In genomic region chr4:96680233-96680632, GRCm38 (mm10) we compare ENCODE assay signal across 10 mouse cellular contexts. TPM values are rescaled to one million over a fixed set of nuclear protein-coding genes. Genes with fewer than 3 reads are reported as not detected.
DNase-seq lines count a peak whose midpoint lies in the region; ATAC-seq and TF ChIP-seq lines count a peak whose summit lies in the region.
"Had no signal": no experiment of that assay in that cellular context is flagged by ENCODE, and none has a peak within 500 bp of the region (broad histone marks: within the 10 kb centered on the region; RNA-seq: fewer than 3 reads in every experiment).

No protein-coding gene starts in this region.

- ATAC-seq in heart, postnatal 0 days (ENCODE audit: insufficient read depth, low read depth), result no peak
- ATAC-seq in heart, embryonic 12.5 days (ENCODE audit: insufficient number of reproducible peaks, low FRiP score), result no peak
- no peak for ATAC-seq in forebrain, embryonic 16.5 days
- ATAC-seq in cerebellum, adult (ENCODE audit: insufficient number of reproducible peaks, low FRiP score, low TSS enrichment), result no peak

- H3K36me3 ChIP-seq in heart, postnatal 0 days (replicated peaks; ENCODE audit: control insufficient read depth, insufficient read depth, low read length), result no peaks in the 10 kb centered on the region
- no peaks in the 10 kb centered on the region for H3K36me3 ChIP-seq in heart, embryonic 12.5 days
- H3K36me3 ChIP-seq in limb, embryonic 10.5 days, result no peaks in the 10 kb centered on the region
- H3K36me3 ChIP-seq in forebrain, embryonic 16.5 days (ENCODE audit: control insufficient read depth, insufficient read depth), result no peaks in the 10 kb centered on the region
- H3K36me3 ChIP-seq: liver, embryonic 15.5 days had no signal

- H3K27ac ChIP-seq in heart, postnatal 0 days (ENCODE audit: low read depth), result no peak overlapping the region
- H3K27ac ChIP-seq in heart, embryonic 12.5 days (ENCODE audit: poor library complexity, severe bottlenecking), result no peak overlapping the region
- H3K27ac ChIP-seq in limb, embryonic 10.5 days, result no peak overlapping the region
- no peak overlapping the region for H3K27ac ChIP-seq in forebrain, embryonic 16.5 days (ENCODE audit: low read length)
- H3K27ac ChIP-seq: liver, embryonic 15.5 days had no signal

- no peak overlapping the region for H3K4me3 ChIP-seq in heart, postnatal 0 days (ENCODE audit: low read depth, low read length)
- no peak overlapping the region for H3K4me3 ChIP-seq in heart, embryonic 12.5 days
- H3K4me3 ChIP-seq in limb, embryonic 10.5 days, result no peak overlapping the region
- no peak overlapping the region for H3K4me3 ChIP-seq in forebrain, embryonic 16.5 days (replicated peaks; ENCODE audit: low read length)
- H3K4me3 ChIP-seq: liver, embryonic 15.5 days had no signal

- no peak overlapping the region for H3K9ac ChIP-seq in heart, postnatal 0 days (replicated peaks; ENCODE audit: low read depth, low read length)
- H3K9ac ChIP-seq in heart, embryonic 12.5 days, result no peak overlapping the region
- H3K9ac ChIP-seq in forebrain, embryonic 16.5 days (replicated peaks; ENCODE audit: low read depth, low read length), result no peak overlapping the region
- H3K9ac ChIP-seq: liver, embryonic 15.5 days had no signal

- TF ChIP-seq CTCF in heart, postnatal 0 days (IDR thresholded peaks at IDR 0.05; ENCODE audit: low read depth), result peak; percentile 34; the same call in 1 of the 2 replicates

- H3K4me2 ChIP-seq in heart, postnatal 0 days (ENCODE audit: low read depth, low read length), result no peak overlapping the region
- H3K4me2 ChIP-seq in heart, embryonic 12.5 days, result no peak overlapping the region
- no peak overlapping the region for H3K4me2 ChIP-seq in forebrain, embryonic 16.5 days (ENCODE audit: low read length)
- H3K4me2 ChIP-seq: liver, embryonic 15.5 days had no signal

- no peaks in the 10 kb centered on the region for H3K9me3 ChIP-seq in heart, postnatal 0 days (replicated peaks; ENCODE audit: control insufficient read depth, low read length)
- no peaks in the 10 kb centered on the region for H3K9me3 ChIP-seq in heart, embryonic 12.5 days (replicated peaks)
- no peaks in the 10 kb centered on the region for H3K9me3 ChIP-seq in limb, embryonic 10.5 days (replicated peaks)
- H3K9me3 ChIP-seq in forebrain, embryonic 16.5 days (ENCODE audit: control insufficient read depth, low read length), result no peaks in the 10 kb centered on the region
- H3K9me3 ChIP-seq: liver, embryonic 15.5 days had no signal

- no peaks in the 10 kb centered on the region for H3K4me1 ChIP-seq in heart, postnatal 0 days (ENCODE audit: control insufficient read depth, insufficient read depth)
- no peaks in the 10 kb centered on the region for H3K4me1 ChIP-seq in heart, embryonic 12.5 days (replicated peaks)
- H3K4me1 ChIP-seq in limb, embryonic 10.5 days, result 0 out of 2 replicates have a peak, but pooled peaks cover 4% of the 10 kb centered on the region
- no peaks in the 10 kb centered on the region for H3K4me1 ChIP-seq in forebrain, embryonic 16.5 days (replicated peaks; ENCODE audit: control insufficient read depth, insufficient read depth, low read length)
- H3K4me1 ChIP-seq: liver, embryonic 15.5 days had no signal

- no peaks in the 10 kb centered on the region for H3K27me3 ChIP-seq in heart, postnatal 0 days (ENCODE audit: control insufficient read depth, insufficient read depth, low read length)
- H3K27me3 ChIP-seq in heart, embryonic 12.5 days (replicated peaks), result no peaks in the 10 kb centered on the region
- no peaks in the 10 kb centered on the region for H3K27me3 ChIP-seq in limb, embryonic 10.5 days (ENCODE audit: low read depth, poor library complexity, severe bottlenecking)
- no peaks in the 10 kb centered on the region for H3K27me3 ChIP-seq in forebrain, embryonic 16.5 days (replicated peaks; ENCODE audit: control insufficient read depth, insufficient read depth, low read length)
- H3K27me3 ChIP-seq: liver, embryonic 15.5 days had no signal

- 22% methylated on average over 1 of the region's 1 CpGs for WGBS in heart, postnatal 0 days
- 22% methylated on average over 1 of the region's 1 CpGs for WGBS in heart, embryonic 12.5 days
- WGBS in limb, embryonic 10.5 days, result 14% methylated on average over 1 of the region's 1 CpGs
- 21% methylated on average over 1 of the region's 1 CpGs for WGBS in forebrain, embryonic 16.5 days

- no peak for DNase-seq in heart, postnatal 0 days (ENCODE audit: low spot score)
- peak; percentile 14 for DNase-seq in NIH3T3 (ENCODE audit: low read depth)
- DNase-seq in adrenal gland, postnatal 36 days, result peak; percentile 20 to 39
- DNase-seq in layer of hippocampus, postnatal 14 days (ENCODE audit: low spot score in 2 of 2), result peak; percentile 28 to 71
- DNase-seq in limb, embryonic 10.5 days (ENCODE audit: low spot score), result no peak

- TF ChIP-seq EP300 in heart, postnatal 0 days (IDR thresholded peaks at IDR 0.05; ENCODE audit: low read depth), result no peak

RNA-seq across cellular contexts. Expression of gene Cyp2j5, which starts 16.3 kb away (rescaled TPM):
- not detected in 2 replicates for total RNA-seq in heart, postnatal 0 days (2014; rRNA removed; ENCODE audit: low replicate concordance)
- not detected in 2 replicates for polyA plus RNA-seq in heart, postnatal 0 days (2015; fragmentation: Nextera tagmentation; extraction: Ambion mirVana)
- polyA plus RNA-seq in heart, embryonic 12.5 days (2016; fragmentation: Nextera tagmentation; extraction: Ambion mirVana), result not detected in 2 replicates
- not detected for total RNA-seq in adrenal gland, postnatal 36 days (2021)
- not detected for total RNA-seq in layer of hippocampus, postnatal 14 days (2021)
- not detected in 2 replicates for polyA plus RNA-seq in limb, embryonic 10.5 days (2016; fragmentation: Nextera tagmentation; extraction: Ambion mirVana)
- polyA plus RNA-seq in forebrain, embryonic 16.5 days (2015; fragmentation: Nextera tagmentation; extraction: Ambion mirVana), result not detected in 2 replicates
- polyA plus RNA-seq: gonadal fat pad, adult 2 months had no signal

Comparison
In these comparisons a context has a peak if more than half of its experiments do, and no peak if none do; other contexts are left out.
1. DNase-seq: peak in NIH3T3 (single experiment), adrenal gland, postnatal 36 days (2 of 2) and layer of hippocampus, postnatal 14 days (2 of 2); none in heart, postnatal 0 days (single experiment) and limb, embryonic 10.5 days (single experiment).